Mouse (Mus musculus) heart, embryonic 10.5 days (tissue): Measurements from ENCODE around the gene Fubp1. TPM values are rescaled to one million over a fixed set of nuclear protein-coding genes. Genes with fewer than 3 reads are reported as not detected.

Source experiments
- DNase-seq: peaks from one replicate; pipeline ENCODE4 v3.0.0-alpha.2; 2017; ENCODE audit warnings: low spot score
- H3K27ac ChIP-seq: fragments of 300-500 bp; sonication (generic); 2 replicates; pipeline ENCODE4 v1.5.1; 2016; ENCODE audit warnings: mild to moderate bottlenecking
- H3K27me3 ChIP-seq: fragments of 300-500 bp; sonication (generic); 2 replicates; pipeline ENCODE4 v1.6.1; 2016; ENCODE audit warnings: mild to moderate bottlenecking; ENCODE audit not compliant: poor library complexity, insufficient read depth, severe bottlenecking
- H3K36me3 ChIP-seq: fragments of 300-500 bp; sonication (generic); 2 replicates; pipeline ENCODE4 v1.6.1; 2016; ENCODE audit warnings: mild to moderate bottlenecking, moderate library complexity
- H3K4me1 ChIP-seq: fragments of 300-500 bp; sonication (generic); 2 replicates; pipeline ENCODE4 v1.6.1; 2016; ENCODE audit warnings: mild to moderate bottlenecking
- H3K4me3 ChIP-seq: fragments of 300-500 bp; sonication (generic); 2 replicates; pipeline ENCODE4 v1.5.1; 2016; ENCODE audit warnings: mild to moderate bottlenecking, moderate library complexity
- H3K9me3 ChIP-seq: fragments of 300-500 bp; sonication (generic); 2 replicates; pipeline ENCODE4 v1.6.1; 2016; ENCODE audit warnings: mild to moderate bottlenecking, moderate library complexity
- WGBS: fragments of 180-500 bp; shearing (Covaris S2); methylation state at CpG from one replicate; pipeline ENCODE4 v1.1.7; 2016; 5-methylcytosine and 5-hydroxymethylcytosine counted together
- polyA plus RNA-seq: library from polyadenylated mRNA; unstranded; fragments of >200 nt; fragmentation: Nextera tagmentation; extraction: Ambion mirVana; gene quantifications from 2 replicates; pipeline ENCODE4 v1.2.1, GENCODE M21; 2016

Fubp1 gene
- polyA plus RNA-seq, 1 experiment from 2014 or later: 249 TPM

- H3K27me3 ChIP-seq: peaks cover under 1% of the 10 kb centered on the region; the same call in 1 of the 2 replicates
- no peak overlapping the region for H3K4me3 ChIP-seq
- peaks cover 9% of the 10 kb centered on the region; the same call in 1 of the 2 replicates for H3K36me3 ChIP-seq
- H3K9me3 ChIP-seq: no peaks in the 10 kb centered on the region
- DNase-seq: peak; percentile 50
- WGBS: 74% methylated on average over 20 of the region's 20 CpGs
- peak overlapping the region; percentile 67; the same call in 1 of the 2 replicates for H3K27ac ChIP-seq
- peaks cover 31% of the 10 kb centered on the region for H3K4me1 ChIP-seq
Observed at GRCm38 (mm10) chr3:152272974-152273685, 62.9 kb downstream of the Fubp1 start.

- Histone ChIP-seq H3K4me1 (peaks cover 25% of the 10 kb centered on the region), H3K36me3 (peaks cover 9% of the 10 kb centered on the region; the same call in 1 of the 2 replicates), H3K27ac (peak overlapping the region; percentile 36; the same call in 1 of the 2 replicates), H3K27me3 (no peaks in the 10 kb centered on the region), H3K9me3 (no peaks in the 10 kb centered on the region), H3K4me3 (no peak overlapping the region)
- peak; percentile 69 for DNase-seq
- 85% methylated on average over 8 of the region's 8 CpGs for WGBS
Observed at GRCm38 (mm10) chr3:152275008-152275407, 64.8 kb downstream of the Fubp1 start.

DNA sequence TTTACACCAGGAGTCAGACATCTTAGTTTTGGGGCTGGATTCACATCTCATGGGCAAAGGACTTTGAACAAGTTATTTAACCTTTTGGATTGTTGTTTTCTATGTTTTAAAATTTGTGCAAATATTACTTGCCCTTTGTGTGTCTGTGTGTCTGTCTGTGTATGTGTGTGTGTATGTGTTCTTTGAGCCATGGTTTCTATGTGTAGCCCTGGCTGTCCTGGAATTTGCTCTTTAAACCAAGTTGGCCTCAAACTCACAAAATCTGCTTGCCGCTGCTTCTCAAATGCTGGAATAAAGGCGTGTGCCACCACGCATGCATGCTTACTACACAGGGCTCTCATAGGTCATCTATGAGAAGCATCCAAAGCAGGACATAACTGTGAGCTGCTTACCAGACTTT, 66.7 kb downstream of the Fubp1 start:
- peaks cover 9% of the 10 kb centered on the region; the same call in 1 of the 2 replicates for H3K36me3 ChIP-seq
- no peak overlapping the region for H3K27ac ChIP-seq
- DNase-seq: peak; percentile 52
- no peaks in the 10 kb centered on the region for H3K27me3 ChIP-seq
- 96% methylated on average over 3 of the region's 3 CpGs for WGBS
- H3K4me1 ChIP-seq: peaks cover 18% of the 10 kb centered on the region
- no peaks in the 10 kb centered on the region for H3K9me3 ChIP-seq
- H3K4me3 ChIP-seq: no peak overlapping the region

DNA sequence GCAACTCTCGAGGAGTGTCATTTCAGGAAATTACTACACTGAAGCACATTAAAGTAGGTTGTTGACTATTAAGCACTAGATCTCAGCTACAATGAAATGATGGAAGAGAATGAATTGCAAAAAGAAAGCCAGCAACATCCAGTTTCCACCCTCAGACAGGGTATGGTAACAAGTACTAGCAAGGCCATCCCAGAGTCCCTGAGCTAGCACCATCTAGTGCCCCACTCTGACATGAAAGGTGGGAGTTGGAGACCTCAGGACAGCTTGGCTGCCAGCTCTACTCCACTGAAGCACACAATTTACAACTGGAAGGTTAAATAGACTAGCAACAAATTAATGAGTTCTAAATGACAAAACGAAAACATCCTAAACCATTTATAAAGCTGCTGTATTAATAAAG, 67.7 kb downstream of the Fubp1 start:
- 76% methylated on average over 2 of the region's 2 CpGs for WGBS
- peaks cover 17% of the 10 kb centered on the region for H3K36me3 ChIP-seq
- H3K4me3 ChIP-seq: no peak overlapping the region
- H3K9me3 ChIP-seq: no peaks in the 10 kb centered on the region
- peaks cover 8% of the 10 kb centered on the region for H3K4me1 ChIP-seq
- peak; percentile 58 for DNase-seq
- no peak overlapping the region for H3K27ac ChIP-seq
- H3K27me3 ChIP-seq: no peaks in the 10 kb centered on the region

DNA sequence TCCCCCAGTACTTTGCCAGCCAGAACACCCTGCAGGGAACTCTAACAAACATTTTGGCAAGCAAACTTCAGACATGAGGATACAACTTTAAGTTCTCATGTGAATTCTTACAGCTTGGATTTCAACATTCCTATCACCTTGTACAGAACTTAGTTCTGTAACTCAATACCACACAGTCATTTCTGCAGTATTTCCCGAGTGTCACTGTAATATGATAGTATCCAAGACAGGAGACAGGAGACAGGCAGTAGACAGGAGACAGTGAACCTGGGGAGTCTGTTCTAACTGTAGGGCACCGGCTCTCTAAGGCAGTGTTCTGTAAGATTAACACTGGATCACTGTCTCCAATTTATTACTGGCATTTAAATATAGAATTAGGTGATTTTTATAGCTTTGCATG, 68.2 kb downstream of the Fubp1 start:
- DNase-seq: peak; percentile 52
- Histone ChIP-seq H3K36me3 (peaks cover 22% of the 10 kb centered on the region), H3K27me3 (no peaks in the 10 kb centered on the region), H3K4me1 (peaks cover 3% of the 10 kb centered on the region; the same call in 1 of the 2 replicates), H3K4me3 (no peak overlapping the region), H3K9me3 (no peaks in the 10 kb centered on the region), H3K27ac (no peak overlapping the region)
- 43% methylated on average over 2 of the region's 2 CpGs for WGBS

GRCm38 (mm10) chr3:152282126-152282525, 71.9 kb downstream of the Fubp1 start:
- 31% methylated on average over 3 of the region's 3 CpGs for WGBS

DNA sequence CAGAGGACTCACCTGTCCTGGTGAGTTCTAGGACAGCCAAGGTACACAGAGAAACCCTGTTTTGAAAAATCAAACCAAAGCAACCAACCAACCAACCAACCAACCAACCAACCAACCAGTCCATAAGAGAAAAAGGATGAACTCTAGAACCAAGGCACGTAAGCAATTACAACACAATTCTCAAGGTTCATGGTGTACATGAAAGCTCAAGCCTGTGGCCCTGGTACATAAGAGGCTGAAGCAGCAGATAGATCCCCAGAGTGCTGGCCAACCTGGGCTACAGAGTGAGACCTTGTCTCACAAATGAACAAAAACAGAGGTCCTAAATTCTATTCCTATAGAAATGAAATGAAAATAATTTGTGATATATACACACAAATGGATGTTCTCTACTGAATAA, 74.1 kb downstream of the Fubp1 start:
- H3K27ac ChIP-seq: no peak overlapping the region
- no peak overlapping the region for H3K4me3 ChIP-seq
- H3K4me1 ChIP-seq: no peaks in the 10 kb centered on the region
- H3K27me3 ChIP-seq: no peaks in the 10 kb centered on the region
- peaks cover 55% of the 10 kb centered on the region for H3K36me3 ChIP-seq
- DNase-seq: no peak
- 93% methylated on average over 1 of the region's 1 CpGs for WGBS
- H3K9me3 ChIP-seq: no peaks in the 10 kb centered on the region

More at GRCm38 (mm10) chr3:152282126-152282525, 71.9 kb downstream of the Fubp1 start:
- Histone ChIP-seq H3K4me3 (no peak overlapping the region), H3K27ac (no peak overlapping the region), H3K27me3 (no peaks in the 10 kb centered on the region), H3K9me3 (no peaks in the 10 kb centered on the region), H3K36me3 (peaks cover 38% of the 10 kb centered on the region), H3K4me1 (no peaks in the 10 kb centered on the region)
- DNase-seq: no peak

DNA sequence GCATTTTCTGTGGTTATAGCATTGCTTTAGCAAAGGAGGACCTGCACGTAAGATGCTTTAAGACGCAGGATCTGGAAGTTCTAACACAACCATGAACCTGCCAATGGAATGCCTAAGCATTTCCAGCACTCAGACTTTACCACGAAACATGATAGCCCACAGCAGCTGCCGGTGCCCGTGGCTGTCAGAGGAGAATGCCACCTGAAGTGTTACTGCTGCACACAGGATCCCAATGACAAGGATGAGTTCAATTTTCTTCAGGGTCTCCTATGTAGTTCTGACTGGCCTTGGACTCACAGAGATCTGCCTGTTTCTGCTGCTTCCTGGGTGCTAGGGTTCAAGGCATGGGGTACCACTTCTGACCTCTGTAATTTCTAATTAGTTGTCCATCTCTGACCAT, 74.5 kb downstream of the Fubp1 start:
- no peak for DNase-seq
- H3K4me1 ChIP-seq: no peaks in the 10 kb centered on the region
- H3K27ac ChIP-seq: no peak overlapping the region
- peaks cover 55% of the 10 kb centered on the region for H3K36me3 ChIP-seq
- H3K27me3 ChIP-seq: no peaks in the 10 kb centered on the region
- H3K4me3 ChIP-seq: no peak overlapping the region
- H3K9me3 ChIP-seq: no peaks in the 10 kb centered on the region
- WGBS: 82% methylated on average over 5 of the region's 5 CpGs

Other genes with a start within 250 kb of the Fubp1 start
- 4.2 and 10.8 TPM in 2 replicates for gene Gipc2, start 44.2 kb upstream of the Fubp1 start, polyA plus RNA-seq
- gene Dnajb4, start 120 bp upstream of the Fubp1 start, polyA plus RNA-seq: 30.5 and 32.1 TPM in 2 replicates
- 102 and 155 TPM in 2 replicates for gene Nexn, start 55.9 kb downstream of the Fubp1 start, polyA plus RNA-seq
- gene Miga1, start 130.0 kb downstream of the Fubp1 start, polyA plus RNA-seq: 14.5 and 18.4 TPM in 2 replicates
- gene Usp33, start 136.1 kb downstream of the Fubp1 start, polyA plus RNA-seq: 36.2 and 37.6 TPM in 2 replicates
- gene Zzz3, start 185.1 kb downstream of the Fubp1 start, polyA plus RNA-seq: 41.1 and 42.7 TPM in 2 replicates